17 mouse cellular contexts compared by ENCODE assay signal in genomic region chr14:86681951-86682350, GRCm38 (mm10).
DNase-seq lines count a peak whose midpoint lies in the region.
"Had no signal": no experiment of that assay in that cellular context is flagged by ENCODE, and none has a peak within 500 bp of the region (broad histone marks: within the 10 kb centered on the region; RNA-seq: fewer than 3 reads in every experiment).

No protein-coding gene starts in this region.

- peak; percentile 51 for DNase-seq in thymus, postnatal 0 days (ENCODE audit: low spot score)
- DNase-seq in thymus, adult 18-20 months: no peak
- DNase-seq in CD4-positive, CD25-positive, alpha-beta regulatory T cell, adult 2 months (ENCODE audit: low read depth, low spot score): peak; percentile 54
- DNase-seq in T-cell, adult 2 months (ENCODE audit: low spot score): peak; percentile 50
- peak; percentile 73 for DNase-seq in naive thymus-derived CD4-positive, alpha-beta T cell, adult 2 months (ENCODE audit: low read depth)
- no peak for DNase-seq in right cerebral cortex, postnatal 25 days
- DNase-seq in testis, postnatal 14 days (ENCODE audit: low spot score): no peak
- DNase-seq in right cerebral cortex, postnatal 10 days (ENCODE audit: low spot score in 2 of 2): no peak
- DNase-seq: adrenal gland, adult 8-10 months; cerebellum, adult 9-10 months; cerebellum, postnatal 36 days; gastrocnemius, postnatal 10 days; heart, postnatal 14 days; kidney, adult 8-10 months; kidney, postnatal 10 days; lung, embryonic 14.5 days; lung, postnatal 36 days had no signal

Comparison
In these comparisons a context has a peak if more than half of its experiments do, and no peak if none do; other contexts are left out.
1. DNase-seq: peak in thymus, postnatal 0 days (single experiment), CD4-positive, CD25-positive, alpha-beta regulatory T cell, adult 2 months (single experiment), T-cell, adult 2 months (single experiment) and naive thymus-derived CD4-positive, alpha-beta T cell, adult 2 months (single experiment); none in thymus, adult 18-20 months (0 of 2), right cerebral cortex, postnatal 25 days (single experiment), testis, postnatal 14 days (single experiment) and right cerebral cortex, postnatal 10 days (0 of 2).